Mouse (Mus musculus) liver, adult 2 months (tissue): ENCODE measurements around the gene Rnf130.
A peak's percentile ranks its signal among the peaks of the same experiment; 100 is the strongest.

Experiments used
- CTCF ChIP-seq: fragments of 200-500 bp; IDR thresholded peaks from 2 replicates; pipeline ENCODE4 v1.5.1; 2011; ENCODE audit warnings: low read depth, low read length, control low read depth
- POLR2A ChIP-seq: fragments of 200-500 bp; IDR thresholded peaks from 2 replicates; pipeline ENCODE4 v1.6.1; 2011; ENCODE audit warnings: low read length, control low read depth; ENCODE audit not compliant: insufficient read depth; ENCODE audit errors: extremely low read depth

DNA sequence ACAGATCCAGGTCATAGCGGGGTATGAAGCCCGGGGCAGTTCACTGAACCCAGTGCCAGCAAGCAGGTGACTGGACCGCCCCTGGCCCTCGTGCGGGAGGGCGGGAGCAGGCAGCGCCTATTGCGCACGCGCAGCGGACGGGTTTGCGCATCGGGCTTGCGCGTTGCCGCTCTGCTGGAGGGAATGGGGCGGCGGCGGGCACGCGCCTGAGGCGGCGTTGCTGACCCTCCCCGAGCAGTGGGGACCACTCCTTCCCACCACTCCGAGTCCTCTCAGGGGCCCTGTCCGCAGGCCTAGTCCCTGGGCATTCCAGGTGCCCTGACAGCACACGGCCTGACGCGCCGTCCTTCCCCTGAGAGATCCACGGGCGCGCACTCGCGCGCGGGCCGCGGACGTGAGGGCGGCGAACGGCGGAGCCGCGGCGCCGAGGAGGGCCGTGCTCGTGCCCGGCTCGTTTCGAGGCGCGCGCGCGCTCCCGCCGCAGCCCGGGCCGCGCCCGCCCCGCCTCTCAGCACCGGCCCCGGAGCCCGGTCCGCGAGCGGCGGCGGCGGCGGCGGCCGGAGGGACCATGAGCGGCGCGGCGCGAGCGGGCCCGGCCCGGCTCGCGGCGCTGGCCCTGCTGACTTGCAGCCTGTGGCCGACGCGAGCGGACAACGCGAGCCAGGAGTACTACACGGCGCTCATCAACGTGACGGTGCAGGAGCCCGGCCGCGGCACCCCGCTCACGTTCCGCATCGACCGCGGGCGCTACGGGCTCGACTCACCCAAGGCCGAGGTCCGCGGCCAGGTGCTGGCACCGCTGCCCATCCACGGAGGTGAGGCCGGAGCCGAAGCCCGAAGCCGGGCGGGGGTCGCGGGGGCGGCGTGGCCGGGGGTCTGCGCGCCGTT, at the start of gene Rnf130:
- TF ChIP-seq POLR2A (0 out of 2 replicates have a peak, but pooled peaks have one; percentile 43), CTCF (no peak)
